Mouse (Mus musculus): Measurements from ENCODE around the gene Igsf21.

- no peak for TF ChIP-seq POLR2A (IDR thresholded peaks at IDR 0.05; ENCODE audit: extremely low read depth, insufficient read depth, low read length)
- no peak for TF ChIP-seq CTCF (IDR thresholded peaks at IDR 0.05; ENCODE audit: extremely low read depth, insufficient read depth, low read length)
These were observed 11.0 kb downstream of the Igsf21 start for GRCm38 (mm10) chr4:140235361-140236153.

All from cortical plate, adult 2 months (tissue).